Mouse (Mus musculus) ovary, adult 18-20 months (tissue): Measurements from ENCODE around the gene Ajuba.
"Not testable (repeated sequence)": the region's sequence is repeated elsewhere in the genome, so short reads cannot be mapped to it uniquely, and the experiment has no call there.

Source experiments
- DNase-seq: peaks from one replicate; pipeline ENCODE4 v3.0.0; 2022; ENCODE audit warnings: low spot score, mixed read lengths

The Ajuba gene

DNA sequence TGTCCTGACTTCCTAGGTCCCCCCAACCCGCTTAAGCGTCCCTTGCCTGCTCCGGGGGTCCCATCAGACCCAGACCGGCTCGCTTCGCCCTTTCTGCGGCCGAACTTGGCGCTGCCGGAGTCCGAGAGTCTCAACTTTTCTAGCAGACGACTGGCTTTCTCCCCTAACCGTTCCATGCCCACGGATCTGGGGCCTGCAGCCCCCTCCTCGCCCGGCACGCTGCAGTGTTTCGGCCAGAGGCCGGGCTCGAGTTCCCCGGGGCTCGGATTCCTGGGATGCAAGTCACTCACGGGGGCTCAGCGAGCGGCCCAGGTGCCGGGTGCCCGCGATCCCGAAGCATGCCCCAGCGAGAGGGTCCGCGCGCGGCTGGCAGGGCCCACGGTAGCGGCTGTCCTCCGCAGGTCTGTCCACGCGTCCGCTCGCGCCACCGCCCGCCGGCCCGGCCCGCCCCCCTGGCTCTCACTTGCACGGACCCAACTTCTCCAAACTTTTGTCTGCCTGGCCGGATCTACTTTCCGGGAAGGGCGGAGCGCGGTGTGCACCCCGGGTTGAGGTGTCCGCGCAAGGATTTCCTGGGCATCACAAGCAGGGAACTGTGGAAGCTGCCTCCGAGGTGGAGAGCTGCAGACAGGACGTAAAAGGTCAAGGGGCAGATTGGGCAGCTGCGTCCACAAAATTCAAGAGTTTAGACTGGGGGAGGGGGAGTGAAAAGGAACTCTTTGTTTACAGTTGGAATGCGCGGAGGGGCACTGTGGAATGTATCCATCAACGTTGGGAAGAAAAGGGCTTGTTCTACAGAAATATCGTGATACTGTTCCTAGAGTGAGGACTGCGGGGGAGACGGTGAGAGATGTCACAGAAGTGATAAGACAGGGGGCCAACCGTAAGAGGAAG, at the start of gene Ajuba:
TSS of gene Ajuba (minus strand) at position 470 of the 894 bp plus-strand sequence.
- peak; percentile 86 for DNase-seq

DNA sequence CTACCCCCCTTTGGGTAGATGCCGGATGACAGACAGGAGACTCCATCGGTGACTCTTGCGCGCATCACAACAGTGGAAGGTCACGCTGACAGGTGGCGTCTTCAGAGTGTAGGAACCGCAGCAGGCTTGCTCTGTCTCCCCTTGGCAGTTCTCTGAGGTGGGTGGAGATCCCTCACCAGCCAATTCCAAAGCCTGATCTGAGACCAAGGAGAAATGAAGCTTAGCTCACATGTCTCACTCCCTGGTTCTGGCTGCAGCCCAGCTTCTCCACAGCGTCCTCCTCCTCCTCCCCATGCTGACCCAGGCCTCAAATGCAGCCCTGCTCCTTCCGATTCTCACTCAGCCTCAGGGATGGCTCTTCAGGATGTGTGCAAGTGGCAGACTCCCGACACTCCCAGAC, 47.6 kb upstream of the Ajuba start:
- no peak for DNase-seq

DNA sequence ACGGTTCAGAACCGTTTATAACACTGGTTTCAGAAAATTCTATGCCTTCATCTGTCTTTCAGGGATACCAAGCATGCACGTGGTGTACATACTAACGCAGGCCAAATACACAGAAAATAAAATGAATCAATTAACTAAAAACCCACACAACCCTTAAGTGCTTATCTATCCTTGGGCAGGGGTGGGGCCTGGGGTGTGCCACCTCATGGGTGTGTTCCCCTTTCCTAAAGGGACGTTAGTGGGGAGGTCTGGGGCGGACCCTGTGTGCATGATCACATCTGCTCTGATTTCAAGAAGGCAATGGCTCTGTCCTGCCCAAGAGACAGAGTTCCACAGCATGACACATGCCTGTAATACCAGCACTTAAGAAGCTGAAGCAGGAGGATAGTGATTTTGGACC, 46.0 kb upstream of the Ajuba start:
- DNase-seq, result no peak

DNA sequence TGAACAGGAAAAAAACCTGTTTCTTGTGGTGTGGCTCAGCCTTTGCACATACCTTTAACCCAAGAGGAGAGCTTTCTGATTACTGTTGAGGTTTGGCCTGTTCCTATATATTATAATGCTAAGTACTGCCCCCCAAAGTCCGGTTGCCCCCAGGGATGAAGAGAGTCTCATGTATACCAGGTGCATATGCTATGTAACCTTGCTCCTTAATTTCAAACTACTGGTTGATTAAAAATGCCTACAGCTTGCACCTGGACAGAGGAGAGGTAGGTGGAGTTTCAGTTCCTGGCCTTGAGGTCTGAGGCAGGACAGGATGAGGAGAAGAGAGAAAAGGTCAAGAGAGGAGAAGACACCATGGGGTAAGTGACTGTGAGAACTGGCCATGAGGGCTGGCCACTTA, 43.8 kb upstream of the Ajuba start, which contains the start of gene Psmb11:
TSS of gene Psmb11 (plus strand) at position 301 of the 400 bp plus-strand sequence.
- DNase-seq, result no peak

DNA sequence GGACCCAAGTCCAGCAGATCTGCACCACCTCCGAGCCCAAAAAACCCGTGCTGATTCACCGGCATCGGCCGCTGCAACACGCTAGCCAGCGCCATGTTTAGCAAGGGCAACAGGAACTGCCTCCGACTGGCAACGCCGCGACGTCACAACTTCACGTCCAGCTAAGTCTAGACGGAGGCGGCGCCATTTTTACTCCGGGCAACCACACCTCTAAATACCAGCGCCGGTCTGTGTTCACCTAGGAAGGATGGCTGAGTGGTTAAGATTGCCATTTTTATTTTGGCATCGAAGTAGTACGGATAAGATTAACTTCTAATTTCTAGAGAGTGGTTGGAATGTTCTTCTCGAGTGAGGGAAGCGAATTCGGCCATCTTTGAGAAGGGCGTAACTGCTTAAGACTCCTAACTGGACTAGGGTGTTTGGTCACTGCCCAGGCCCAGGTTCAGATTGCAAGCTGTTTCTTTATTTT, 40.6 kb upstream of the Ajuba start, which contains the start of gene Psmb5:
TSS of gene Psmb5 (minus strand) at position 126 of the 469 bp plus-strand sequence.
- peak; percentile 78 for DNase-seq

DNA sequence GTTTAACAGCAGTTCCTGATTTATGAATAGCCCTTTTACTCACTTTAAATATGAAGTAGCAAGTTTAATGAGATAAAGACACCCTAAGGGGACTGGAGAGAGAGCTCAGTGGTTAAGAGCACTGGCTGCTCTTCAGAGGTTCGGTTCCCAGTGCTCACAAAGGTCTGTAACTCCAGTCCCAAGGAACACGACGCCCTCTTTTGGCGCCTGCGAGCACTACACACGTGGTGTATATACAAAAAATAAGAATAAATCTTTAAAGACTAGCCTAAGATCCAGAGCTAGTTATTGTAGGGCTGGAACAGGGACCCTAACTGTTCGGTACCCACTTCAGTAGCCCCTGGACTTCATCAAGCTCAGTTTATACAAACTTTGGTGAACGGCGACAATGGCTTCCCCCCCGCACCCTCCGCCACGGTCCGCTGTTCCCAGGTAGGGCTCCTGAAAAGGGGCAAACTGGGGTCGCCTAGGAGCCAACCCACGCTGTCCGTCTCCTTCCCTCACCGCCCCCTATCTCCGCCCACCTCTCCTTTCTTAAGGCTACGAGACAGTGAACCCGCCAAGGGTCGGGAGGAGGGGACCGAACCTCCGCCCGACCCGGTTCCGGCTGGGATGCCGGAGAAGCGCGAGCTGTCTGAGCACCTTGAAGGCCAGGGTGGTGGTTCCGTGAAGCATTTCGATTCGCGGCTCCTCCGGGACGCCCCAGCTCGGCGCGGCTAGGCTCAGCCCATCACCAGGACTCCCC, 40.0 kb upstream of the Ajuba start:
- DNase-seq, result no peak

DNA sequence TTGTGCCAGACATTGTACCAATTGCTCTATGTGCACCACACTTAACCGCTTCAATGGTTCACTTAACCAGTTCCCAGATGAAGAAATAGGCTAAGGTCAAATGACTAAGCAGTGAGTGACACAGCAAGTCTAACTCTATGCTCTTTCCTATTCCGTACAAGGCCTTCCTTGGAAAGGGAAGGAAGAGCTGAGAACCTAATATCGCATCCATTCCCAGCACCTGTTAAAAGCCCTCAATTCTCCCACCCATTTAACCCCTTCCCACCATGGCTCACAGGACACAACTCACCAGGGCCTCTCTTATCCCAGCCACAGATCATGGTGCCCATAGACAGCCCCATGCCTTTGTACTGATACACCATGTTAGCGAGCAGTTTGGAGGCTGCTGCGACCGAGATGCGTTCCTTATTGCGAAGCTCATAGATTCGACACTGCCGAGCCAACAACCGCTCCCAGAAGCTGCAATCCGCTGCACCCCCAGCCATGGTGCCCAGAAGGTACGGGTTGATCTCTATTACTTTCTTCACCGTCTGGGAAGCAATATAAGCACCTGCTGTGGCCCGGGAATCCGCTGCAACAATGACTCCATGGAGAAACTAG, 39.0 kb upstream of the Ajuba start:
- DNase-seq, result no peak

DNA sequence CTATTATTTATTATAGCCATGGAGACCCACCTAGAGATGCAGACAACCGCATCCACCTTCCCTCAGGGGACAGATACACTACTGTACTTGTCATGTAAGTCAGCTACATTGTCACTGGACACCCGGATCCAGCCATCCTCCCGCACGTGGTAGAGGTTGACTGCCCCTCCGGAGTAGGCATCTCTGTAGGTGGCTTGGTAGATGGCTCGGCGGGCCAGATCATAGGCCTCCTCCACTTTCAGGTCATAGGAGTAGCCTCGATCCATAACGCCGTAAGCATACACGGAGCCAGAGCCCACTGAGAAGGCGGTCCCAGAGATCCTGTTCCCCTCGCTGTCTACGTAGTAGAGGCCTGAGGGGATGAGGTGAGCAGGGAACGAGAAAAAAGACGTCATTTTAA, 36.8 kb upstream of the Ajuba start:
- DNase-seq, result not testable (repeated sequence)

DNA sequence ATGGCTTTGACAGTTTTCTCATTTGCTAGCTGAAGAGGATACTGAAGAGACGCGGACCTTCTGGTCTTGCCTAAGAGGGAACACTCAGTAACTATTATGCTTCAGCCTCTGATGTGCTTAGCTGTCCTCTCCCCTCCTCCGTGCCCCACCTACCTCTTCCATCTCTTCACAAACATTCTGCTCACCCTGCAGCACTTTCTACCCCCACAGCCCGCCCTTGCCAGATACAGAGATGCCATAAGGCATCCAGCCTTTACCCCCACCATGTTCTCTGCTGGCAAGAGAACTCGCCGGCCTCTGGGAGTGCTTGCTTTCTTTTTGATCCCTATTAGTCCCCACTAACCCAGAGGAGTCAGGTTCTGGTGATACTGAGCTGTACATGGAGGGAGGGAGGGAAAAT, 33.3 kb upstream of the Ajuba start:
- DNase-seq, result no peak

DNA sequence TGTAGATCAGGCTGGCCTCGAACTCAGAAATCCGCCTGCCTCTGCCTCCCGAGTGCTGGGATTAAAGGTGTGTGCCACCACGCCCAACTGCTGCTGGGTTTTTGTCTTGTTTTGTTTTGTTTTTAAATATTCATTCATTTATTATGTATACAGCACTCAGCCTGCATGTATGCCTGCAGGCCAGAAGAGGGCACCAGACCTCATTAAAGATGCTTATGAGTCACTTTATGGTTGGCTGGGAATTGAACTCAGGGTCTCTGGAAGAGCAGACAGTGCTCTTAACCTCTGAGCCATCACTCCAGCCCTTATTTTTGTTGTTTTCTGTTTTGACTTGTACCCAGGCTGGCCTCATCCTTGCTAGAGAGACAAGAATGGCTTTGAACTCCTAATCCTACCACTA, 32.6 kb upstream of the Ajuba start:
- DNase-seq, result no peak

DNA sequence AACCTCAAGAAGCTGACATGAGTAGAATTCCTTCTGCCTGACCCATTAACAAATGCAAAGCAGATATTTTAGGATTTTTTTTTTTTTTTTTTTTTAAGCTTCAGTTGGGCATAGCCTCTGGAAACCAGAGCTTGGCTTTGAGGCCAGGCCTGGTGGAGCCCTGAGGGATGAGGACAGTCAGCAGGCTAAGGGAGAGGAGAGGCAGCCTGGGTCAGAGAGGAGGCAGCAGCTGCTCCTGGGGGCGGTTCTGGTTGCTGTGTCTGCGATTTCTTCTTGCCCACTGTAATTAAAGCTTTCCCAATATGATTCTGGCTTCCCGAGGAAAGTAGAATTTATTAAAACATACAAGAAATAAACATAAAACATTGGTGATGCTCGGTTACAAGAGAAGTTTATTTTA, 31.9 kb upstream of the Ajuba start:
- DNase-seq, result no peak

DNA sequence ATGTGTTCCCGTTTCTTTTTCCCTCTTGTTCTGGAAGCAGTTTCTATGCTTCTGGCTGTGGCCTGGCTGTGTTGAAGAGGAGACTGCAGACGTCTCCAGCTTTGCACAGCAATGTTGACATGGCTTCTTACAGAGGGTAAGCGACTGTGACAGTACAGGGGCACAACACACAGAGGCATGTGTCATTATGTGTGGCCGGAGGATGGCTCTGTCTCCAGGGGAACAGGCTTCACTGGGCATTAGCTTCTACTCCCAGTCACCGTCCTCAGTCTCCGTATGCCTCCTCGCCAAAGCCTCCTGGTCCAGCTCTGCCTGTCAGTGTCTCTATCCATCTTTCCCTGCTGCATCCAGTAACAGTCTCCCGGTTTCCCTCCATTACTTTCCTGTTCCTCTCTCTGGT, 29.9 kb upstream of the Ajuba start:
- DNase-seq, result no peak

DNA sequence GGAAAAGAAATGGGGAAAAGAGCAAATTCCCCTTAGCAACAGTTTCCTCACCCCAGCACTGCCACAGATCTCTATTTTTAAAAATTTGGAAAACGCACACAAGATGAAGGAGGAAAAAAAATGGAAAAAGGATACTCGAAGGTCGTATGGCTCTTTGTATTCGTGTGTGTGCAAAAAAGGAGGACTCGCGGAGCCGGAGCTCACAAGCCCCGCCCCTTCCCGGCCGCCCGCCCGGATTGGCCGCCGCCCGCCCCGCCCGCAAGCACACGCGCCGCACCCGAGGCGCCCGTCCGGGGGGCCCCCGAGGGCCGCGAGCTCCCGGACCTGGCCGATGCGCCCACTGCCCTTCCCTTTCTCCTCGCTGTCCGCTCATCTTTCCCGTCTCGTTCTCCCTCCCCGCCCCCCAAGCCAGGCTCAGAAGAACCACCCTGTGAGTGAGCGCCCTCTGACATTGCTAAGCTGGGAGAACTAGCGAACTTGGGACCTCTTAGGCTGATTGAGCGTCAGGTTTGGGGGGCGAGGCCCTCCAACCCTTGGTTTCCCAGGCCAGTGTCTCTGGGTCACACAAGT, 28.5 kb upstream of the Ajuba start, which contains the start of gene 4931414P19Rik:
TSS of gene 4931414P19Rik (minus strand) at position 242 of the 570 bp plus-strand sequence.
- peak; percentile 75 for DNase-seq

DNA sequence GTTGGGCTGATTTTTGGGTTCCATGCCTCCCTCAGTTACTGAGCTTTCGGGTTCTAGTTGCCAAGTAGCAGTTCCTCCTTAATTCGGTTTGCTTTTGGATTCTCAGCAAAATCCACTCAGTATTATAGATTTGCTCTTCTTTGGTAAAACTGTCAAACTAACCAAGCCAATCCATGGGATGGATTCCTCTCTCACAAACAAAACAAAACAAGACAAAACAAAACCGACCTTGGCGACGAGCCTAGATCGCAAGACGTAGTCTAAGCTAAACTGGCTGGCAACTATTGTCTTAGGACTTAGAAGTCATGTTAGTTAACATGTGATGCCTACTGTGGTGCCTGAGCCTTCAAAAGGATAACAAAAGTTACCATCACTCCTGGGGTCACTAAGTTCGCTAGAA, 26.3 kb upstream of the Ajuba start:
- DNase-seq, result no peak

DNA sequence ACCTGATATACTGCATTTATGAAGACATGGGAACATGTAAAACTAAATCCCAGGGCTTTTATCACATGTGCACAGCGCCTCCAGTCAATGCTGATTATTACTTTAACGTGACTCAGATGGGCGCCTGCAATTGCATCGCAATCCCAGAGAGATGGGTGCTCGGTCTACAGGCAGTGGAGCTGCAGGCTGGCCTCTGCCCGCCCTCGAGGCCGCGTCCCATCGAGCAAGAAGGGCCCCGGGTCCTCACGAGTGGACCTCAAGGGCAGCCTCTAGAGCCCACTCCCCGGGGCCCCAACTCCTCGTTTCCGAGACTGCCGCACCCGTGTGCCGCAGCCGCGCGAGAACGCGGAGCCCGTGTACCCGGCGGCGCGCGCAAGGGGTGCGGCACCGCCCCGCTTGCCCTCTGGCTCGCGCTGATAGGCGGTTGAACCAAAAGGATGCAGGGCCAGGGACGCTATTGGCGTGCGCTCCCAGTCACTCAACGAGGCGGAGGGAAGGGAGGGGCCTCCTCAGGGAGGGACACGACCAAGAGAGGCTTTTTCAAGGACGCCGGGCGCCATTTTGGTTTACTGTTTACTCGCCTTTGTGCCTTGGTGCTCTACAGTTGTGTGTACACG, 25.8 kb upstream of the Ajuba start:
- DNase-seq, result peak; percentile 94

DNA sequence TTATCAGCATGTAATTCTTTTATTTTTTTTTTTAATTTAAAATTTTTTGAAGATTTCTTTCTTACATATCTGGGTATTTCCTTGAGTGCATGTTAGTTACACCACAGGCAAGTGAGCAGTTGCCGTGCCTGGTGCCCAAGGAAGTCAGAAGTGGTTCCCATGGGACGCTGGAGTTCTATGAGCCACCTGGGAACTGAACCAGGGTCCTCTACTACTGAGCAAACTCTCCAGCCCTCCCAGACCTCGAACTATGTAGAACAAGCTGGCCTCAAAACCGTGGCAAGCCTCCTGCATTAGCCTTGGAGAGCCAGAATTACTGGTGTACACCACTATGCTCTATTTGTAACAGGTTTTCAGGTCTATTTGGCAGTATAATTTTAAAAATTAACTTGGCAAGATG, 25.3 kb upstream of the Ajuba start:
- no peak for DNase-seq

DNA sequence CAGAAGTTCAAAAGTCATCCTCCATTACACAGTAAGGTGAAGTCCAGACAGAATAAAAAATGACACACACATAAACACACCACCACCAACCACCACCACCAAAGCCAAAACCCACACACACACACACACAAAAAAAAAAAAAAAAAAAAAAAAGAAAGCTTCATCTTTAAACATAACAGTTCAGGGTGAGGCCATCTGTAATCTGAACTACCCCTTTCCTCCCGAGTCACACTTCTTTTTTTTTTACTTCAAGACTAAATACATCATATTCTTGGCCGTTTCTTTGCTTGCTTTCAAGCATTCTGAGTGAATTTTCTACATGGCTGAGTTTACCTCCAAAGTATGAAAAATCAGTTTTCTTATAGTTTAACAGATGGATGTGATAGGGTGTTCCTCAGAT, 24.2 kb upstream of the Ajuba start:
- DNase-seq, result no peak

DNA sequence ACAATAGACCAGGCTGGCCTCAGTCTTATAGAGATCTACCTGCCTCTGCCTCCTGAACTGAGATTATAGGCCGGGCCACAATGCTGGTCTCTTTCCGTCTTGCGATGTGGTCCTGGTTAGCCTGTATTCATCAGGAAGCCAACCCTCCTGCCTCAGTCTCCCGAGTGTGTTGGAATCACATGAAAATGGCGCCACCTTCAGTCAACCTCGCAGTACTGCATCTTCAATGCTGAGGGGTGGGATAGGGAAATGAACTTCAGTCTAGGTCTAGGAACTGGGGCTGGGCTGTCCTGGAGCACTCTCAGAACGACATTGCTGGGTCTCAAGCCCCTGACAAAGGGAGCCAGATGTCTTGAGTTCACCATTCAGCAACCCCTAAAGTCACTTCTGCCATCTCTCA, 19.7 kb upstream of the Ajuba start:
- no peak for DNase-seq

DNA sequence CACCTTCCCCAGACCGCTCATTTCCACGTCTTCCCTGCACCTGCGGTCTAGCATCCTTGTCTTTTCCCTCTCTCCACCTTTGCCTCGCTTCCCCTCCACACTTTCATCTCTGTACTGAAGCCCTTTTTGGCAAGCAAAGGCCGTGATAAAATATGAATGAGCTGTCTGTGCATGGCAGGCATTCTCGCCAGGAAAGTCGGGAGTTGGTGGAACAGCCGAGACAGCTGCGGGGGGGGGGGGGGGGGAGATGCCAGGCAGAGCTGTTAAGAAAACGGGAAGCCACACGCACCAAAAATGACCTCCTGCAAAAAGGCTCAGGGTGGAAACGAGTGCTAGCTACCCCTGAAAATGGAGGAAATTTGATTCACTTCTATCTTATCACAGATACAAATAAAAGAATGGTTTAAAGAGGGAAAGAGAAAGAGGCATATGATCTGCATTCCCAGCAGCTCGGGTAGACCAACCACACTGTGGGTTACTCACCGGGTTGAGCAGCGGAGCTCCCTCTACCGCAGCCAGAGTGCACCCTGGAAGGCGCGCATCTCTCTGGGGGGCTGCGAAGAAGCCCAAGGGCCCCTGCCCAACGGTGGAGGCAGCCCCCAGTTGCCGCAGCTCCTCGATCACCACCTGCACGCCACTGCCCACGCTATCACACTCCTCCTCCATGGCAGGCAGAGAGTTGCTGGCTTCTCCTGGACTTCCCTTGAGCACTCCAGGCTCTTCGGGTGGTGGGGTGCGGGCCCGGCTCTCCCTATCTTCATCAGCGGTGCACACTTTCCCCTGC, 17.5 kb upstream of the Ajuba start:
- no peak for DNase-seq

DNA sequence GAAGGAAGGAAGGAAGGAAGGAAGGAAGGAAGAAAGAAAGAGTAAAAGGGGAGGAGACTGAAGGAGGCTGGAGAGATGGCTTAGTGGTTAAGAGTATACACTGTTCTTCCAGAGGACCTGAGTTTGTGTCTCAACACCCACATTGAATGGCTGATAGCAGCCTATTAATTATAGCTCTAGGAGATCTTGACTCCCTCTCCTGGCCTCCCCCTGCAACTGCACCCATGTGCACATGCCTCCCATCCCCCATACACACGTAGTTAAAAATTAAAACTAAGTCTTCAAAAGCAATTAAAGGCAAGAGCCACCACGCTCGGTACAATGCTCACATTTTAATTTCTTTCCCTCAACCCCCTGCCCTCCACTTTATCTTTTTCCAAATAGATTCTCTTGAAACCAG, 16.7 kb upstream of the Ajuba start:
- no peak for DNase-seq
